Mouse (Mus musculus) ES-CJ7 (cell line): ENCODE measurements around the gene Elp1.

Experiments
- DNase-seq: peaks from one replicate; pipeline ENCODE4 v3.0.0; 2011; ENCODE audit warnings: low read depth, low spot score

Gene Elp1

GRCm38 (mm10) chr4:56702234-56702633 lies 99.9 kb downstream of the Elp1 start:
- DNase-seq: peak; percentile 23
